Mouse (Mus musculus) lung, postnatal 25 days (tissue): ENCODE results near the gene Actr1a.

ENCODE experiments used
- DNase-seq: peaks from one replicate; pipeline ENCODE4 v3.0.0; 2022; ENCODE audit warnings: low spot score

Gene Actr1a

DNA sequence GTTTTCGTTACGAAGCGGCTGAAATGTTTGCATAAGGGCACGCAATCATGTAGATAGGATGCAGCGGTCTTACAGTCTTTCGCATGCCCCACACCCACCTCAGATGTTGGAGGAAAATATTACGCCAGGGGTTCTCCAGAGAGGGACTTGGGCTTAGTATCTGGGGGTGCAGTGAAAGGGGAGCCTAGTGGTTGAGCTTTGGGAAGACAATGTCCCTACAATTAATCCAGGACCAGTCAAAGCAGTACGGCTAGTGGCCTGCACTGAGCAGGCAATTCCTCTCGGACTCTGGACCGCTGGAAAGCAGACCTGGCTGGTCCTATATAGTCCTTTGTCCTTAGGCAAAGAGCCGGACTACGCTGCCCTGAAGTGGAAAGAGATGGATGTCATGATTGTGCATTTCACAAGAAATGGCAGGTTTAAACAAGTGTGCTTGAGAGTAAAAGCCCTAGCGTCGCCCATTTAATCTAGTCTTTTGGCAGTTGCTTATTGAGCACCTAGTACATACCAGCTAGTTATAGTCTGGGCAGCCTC is 68.0 kb downstream of the Actr1a start:
- no peak for DNase-seq
